Mouse (Mus musculus) left cerebral cortex, postnatal 25 days (tissue): ENCODE results near the gene Serinc2. TPM values are rescaled to one million over a fixed set of nuclear protein-coding genes. Genes with fewer than 3 reads are reported as not detected.

Source experiments
- DNase-seq, 2 experiments: peaks; one replicate each; pipeline ENCODE4 v3.0.0; 2022; ENCODE audit warnings: low spot score in 2 of 2, mixed read lengths in 1 of 2
- intact Hi-C: fragments of 180-260 bp; cut with DNase I; formaldehyde crosslinking; loops from one replicate; pipeline ENCODE4 v1.15.1; 2025
- total RNA-seq, 2 experiments: library from RNA; stranded (reverse); gene quantifications; 2 replicates each; pipeline ENCODE4 v1.2.3; 2021

The Serinc2 gene
- total RNA-seq, 2 experiments from 2014 or later, result 4.3 to 8.6 TPM

GRCm38 (mm10) chr4:130215392-130215791, 63.6 kb downstream of the Serinc2 start:
- intact Hi-C loops, result no loop called here
- DNase-seq, result no peak

- no peak for DNase-seq
- intact Hi-C loops, result no loop called here
Measured at GRCm38 (mm10) chr4:130213857-130214256, 65.1 kb downstream of the Serinc2 start.

GRCm38 (mm10) chr4:130213197-130213596, 65.8 kb downstream of the Serinc2 start:
- intact Hi-C loops, result no loop called here
- DNase-seq, result no peak

- intact Hi-C loops, result no loop called here
- DNase-seq, result no peak
Measured at GRCm38 (mm10) chr4:130212421-130212820, 66.6 kb downstream of the Serinc2 start.

- no peak for DNase-seq
- intact Hi-C loops, result no loop called here
Measured at GRCm38 (mm10) chr4:130211870-130212269, 67.1 kb downstream of the Serinc2 start.

Other genes starting within 250 kb of the Serinc2 start
- gene Col16a1, start 231.4 kb downstream of the Serinc2 start, total RNA-seq, result 10 to 100 TPM; 15.1 to 15.7 TPM
- gene Pef1, start 176.6 kb downstream of the Serinc2 start, total RNA-seq, result 10 to 100 TPM; 65.8 to 66.9 TPM
- gene Hcrtr1, start 139.8 kb downstream of the Serinc2 start, total RNA-seq, result 1 to 10 TPM; 2.2 to 2.7 TPM
- 1 to 10 TPM; 8.0 to 9.2 TPM for gene Tinagl1, start 104.1 kb downstream of the Serinc2 start, total RNA-seq
- gene Gm853, start 56.8 kb downstream of the Serinc2 start, total RNA-seq, result under 1 TPM in 1 of 2 experiments, not detected in 1; 0.16 TPM
- gene Fabp3, start 29.4 kb upstream of the Serinc2 start, total RNA-seq, result 100 to 1,000 TPM; 150 to 175 TPM
- 1 to 10 TPM in 1 of 2 experiments, under 1 TPM in 1; 0.80 to 1.7 TPM for gene Gm10570, start 29.5 kb upstream of the Serinc2 start, total RNA-seq
- 10 to 100 TPM; 66.5 to 68.5 TPM for gene Zcchc17, start 80.7 kb upstream of the Serinc2 start, total RNA-seq
- gene Snrnp40, start 80.9 kb upstream of the Serinc2 start, total RNA-seq, result 10 to 100 TPM; 25.6 to 25.8 TPM